Mouse (Mus musculus) cerebellum, adult 11 months (tissue): ENCODE data around the gene Mapkbp1.

Source experiments
- DNase-seq: peaks from one replicate; pipeline ENCODE4 v3.0.0; 2022

The Mapkbp1 gene

DNA sequence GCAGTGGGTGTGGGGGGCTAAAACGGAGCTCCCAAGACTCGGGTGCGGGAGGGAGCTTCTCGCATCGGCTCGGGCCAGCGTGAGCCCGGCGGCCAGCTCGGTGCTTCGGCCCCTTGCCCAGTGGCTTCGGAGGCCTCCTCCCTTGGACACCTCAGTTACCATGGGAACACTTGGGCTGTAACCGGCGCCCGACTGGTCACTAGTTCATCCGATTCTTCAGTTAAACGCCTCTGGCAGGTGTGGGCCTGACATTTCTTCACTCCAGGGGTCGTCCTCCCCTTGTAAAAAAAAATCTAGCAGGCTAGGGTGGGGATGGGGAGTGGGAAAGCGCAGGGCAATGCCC is at the start of gene Mapkbp1:
Gene Mapkbp1, plus strand, starts transcription at position 163 of the 343 bp plus-strand sequence.
- DNase-seq: no peak

DNA sequence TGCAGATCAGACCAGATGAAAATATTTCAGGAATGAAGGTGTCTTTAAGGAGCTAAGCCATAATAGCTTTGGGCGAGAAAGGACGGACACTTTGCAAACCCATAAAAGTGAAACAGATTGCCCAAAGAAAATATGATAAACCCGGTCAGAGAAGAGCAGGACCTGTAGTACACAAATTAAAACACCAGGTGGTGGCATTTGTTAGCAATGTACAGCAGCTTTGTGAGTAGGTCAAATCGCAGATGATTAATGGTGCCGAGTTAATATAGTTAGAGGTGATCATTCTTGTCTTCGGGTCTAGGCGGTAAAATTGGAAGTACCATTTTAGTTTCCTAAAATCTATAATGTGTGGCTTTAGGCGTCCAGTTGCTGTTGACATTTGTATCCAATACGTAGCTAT is 1.9 kb upstream of the Mapkbp1 start:
- peak; percentile 39 for DNase-seq

DNA sequence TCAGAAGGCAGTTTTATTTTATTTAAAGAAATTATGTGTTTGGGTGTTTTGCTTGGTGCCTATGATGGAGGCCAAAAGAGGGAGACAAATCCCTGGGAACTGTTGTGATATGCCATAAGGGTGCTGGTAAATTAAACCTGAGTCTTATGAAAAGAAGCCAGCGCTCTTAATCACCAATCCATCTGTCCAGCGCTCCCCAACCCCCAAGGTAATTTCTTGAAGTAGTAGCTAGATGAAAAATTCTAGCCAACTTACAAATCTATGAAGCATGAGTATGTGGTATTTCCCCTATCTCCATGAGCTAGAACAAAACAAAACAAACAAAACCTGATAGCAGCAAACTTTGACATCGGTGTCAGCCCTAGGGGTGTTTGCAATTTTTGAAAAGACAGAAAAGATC is 1.2 kb upstream of the Mapkbp1 start:
- DNase-seq: no peak

DNA sequence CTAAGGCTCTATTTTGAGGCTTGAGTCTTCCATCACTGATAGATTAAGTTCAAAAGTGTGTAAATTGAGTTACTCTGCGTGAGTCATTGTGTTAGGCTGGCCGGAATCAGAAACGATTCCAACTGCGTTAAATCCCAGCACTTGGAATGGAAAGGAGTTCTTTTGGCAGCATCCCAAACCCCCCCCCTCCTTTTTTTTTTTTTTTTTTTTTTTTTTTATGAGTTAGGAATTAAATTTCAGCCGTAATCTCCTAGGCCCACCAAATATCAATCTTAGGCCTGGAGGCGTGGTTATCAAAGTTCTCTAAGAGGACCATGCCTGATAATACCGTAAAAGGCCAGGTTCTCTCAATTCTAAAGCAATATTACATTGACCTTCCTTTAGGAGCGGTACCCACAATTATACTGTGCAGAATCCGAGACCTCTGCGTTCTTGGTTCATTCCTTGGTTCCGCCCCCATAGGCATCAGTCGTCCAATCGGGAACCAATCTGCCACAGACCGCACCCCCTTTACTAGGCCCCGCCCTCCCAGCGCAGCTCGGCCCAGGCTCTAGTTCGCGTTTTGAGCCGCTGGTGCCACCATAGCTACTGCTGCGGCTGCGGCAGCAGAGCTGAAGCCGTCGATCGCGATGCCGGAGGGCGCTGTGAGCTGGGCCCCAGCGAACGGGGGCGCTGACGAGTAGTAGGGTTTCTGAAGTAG is 512 bp upstream of the Mapkbp1 start:
- DNase-seq: peak; percentile 95

DNA sequence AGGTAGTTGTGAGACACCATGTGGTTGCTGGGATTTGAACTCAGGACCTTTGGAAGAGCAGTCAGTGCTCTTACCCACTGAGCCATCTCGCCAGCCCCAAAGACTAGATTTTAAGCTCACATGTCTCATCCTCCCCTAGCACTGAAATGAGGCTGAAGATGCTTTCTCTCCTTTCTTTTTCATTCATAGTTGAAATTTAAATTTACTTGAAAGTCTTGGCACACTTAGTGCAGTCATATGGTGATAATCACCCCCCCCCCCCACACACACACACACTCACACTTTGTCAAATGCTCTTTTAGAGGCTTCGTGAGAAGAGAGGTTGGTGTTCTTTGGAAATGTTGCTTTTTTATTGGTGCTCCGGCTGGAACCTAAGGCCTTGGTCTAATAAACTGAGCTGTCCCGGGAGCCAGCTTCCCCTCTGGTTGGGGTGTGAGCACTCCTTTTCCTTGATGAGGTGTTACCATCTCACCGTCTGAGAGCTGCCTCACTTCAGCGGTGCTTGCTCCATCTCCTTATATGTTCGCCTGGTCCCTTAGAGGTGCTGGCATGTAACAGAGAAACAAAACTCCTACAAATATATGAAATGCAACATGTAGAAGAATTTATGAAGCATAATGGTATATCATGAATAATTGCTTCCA is 8.0 kb downstream of the Mapkbp1 start:
- no peak for DNase-seq

DNA sequence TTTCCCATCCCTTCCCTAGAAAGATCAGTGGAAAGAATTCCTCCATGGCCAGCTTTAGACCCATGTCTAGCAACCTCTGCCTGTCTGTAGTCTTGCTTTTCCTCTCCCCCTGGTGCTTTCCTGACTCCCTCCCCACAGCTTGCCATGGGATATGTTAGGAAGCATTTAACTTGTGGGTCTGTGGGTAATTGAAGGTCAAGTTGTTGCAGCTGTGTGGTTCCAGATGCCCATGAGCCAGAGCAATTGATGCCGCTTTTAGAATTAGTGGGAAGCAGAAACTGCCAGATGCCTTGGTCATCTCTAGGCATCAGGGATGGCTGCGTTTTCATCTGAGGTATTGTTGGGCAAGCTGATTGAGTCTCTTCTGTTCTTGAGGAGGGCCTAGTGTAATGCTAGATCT is 9.1 kb downstream of the Mapkbp1 start:
- no peak for DNase-seq

DNA sequence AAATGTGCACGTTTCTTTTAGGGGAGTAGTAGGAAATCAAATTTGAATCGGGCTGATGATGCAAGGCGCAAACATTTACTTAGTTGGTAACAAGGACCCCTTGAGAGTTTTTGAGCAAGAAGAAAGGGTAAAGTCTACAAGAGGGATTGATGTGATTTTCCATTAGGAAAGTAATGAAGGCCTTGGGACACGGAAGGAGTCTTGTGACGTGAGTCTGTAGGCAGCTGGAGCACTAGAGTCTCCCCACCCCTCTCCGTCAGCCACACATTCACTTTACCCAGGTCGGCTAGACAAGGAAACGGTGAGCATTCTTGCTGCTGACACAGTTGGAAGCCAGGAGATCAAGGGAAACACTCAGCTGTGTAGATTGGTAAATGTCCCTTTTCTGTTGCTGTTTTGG is 13.4 kb downstream of the Mapkbp1 start:
- no peak for DNase-seq

DNA sequence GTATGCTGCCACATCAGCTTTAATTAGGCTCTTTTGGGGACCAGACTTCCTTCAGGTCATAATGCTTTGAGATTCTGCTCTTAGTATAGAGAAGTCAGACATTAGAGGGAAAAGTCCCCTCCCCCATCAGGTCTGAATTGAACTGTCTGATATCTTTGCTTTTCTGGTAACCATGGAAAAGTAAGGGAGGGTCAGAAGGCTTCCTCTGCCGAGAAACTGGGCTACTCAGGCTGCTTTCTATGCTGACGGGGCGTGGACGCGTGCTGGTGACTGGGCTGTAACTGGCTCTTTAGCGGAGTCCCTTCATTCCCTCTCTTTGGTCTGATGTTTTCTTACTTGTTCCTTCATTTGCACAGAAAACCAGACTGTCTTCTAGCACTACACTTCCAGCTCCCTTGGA is 13.9 kb downstream of the Mapkbp1 start:
- no peak for DNase-seq

DNA sequence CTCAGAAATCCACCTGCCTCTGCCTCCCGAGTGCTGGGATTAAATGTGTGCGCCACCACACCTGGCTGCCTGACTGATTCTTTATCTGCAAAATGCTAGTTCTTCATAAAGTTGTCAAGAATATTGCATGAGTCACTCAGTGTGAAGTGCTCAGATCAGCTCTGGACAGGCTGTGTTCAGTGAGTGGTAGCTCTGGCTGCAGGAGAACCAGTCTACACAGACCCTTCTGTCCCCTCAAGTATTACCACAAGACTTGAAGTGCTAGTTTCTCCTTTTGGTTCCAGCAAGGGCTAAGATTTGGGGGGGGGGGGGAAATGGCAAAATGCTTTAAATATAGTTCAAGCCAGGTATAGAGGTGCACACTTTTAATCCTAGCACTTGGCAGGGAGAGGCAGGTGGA is 14.9 kb downstream of the Mapkbp1 start:
- no peak for DNase-seq

DNA sequence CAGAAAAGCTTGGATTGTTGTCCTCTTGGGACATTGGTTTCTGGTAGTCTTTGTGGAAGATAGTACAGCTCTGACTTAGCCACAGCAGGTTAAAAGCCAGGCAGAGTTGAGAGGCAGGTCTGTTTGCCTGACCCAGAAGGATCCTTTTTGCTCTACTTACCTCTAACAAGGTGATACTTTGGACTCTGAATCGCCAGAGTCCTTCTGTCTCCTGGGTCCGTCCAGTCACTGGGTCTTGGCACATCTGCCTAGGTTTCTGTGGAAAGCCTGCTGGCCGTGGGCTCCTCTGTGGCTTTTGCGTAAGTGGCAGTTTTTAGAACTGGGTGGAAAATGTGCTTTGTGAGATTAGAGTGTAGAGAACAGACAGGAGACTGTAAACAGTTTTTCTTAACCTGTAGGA is 16.5 kb downstream of the Mapkbp1 start:
- DNase-seq: no peak

DNA sequence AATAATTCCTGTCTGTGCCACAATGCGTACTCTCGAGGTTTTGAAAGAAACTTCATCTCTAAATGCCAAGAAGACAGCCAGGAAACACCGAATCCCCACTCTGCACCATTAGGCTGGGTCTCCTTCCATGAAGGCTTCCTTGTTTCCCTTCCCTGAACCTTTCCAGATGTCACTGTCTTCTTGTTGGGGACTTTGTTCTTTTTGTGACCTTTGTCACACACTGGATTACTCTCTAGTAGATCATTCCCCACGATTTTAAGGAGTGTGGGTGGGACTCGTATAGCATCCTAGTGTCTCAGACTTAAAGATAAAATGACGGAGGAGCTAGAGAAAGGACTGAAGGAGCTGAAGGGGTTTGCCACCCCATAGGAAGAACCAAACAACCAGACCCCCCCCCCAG is 18.4 kb downstream of the Mapkbp1 start:
- DNase-seq: no peak

DNA sequence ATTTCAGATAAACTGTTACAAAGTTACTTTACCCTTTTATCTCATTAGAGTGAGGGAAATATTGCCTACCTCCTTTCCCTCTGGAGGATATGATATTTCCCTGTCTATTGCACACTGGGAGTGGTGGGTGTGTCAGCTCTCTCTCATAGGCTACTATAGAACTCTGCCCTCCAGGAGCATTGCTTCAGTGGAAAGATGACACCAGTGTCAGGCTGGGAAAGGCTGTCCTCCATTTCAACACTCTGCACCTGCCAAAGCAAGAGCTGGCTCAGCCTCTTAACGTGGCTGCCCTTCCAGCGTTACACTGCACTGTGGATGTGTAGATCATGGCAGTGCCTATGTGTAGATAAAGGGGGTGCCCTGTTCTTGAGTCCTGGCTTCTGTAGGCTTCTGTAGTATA is 19.9 kb downstream of the Mapkbp1 start:
- no peak for DNase-seq

DNA sequence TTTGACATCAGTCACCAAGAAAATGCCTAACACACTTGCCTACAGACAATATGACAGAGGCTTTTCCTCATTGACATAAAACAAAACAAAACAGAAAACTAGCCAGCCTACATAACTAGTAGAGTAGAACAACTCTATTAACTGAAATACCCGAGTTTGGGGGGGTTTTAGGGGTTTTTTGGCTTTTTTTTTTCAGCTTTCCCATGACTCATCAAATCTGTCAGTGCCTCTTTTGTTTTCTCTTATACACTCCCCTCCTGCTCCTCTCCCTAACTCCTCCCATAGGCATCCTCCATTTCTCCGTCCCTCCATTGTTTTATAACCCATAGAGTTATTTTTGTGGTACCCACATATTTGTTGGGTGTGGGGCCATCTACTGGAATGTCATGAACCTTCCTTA is 21.0 kb downstream of the Mapkbp1 start:
- DNase-seq: no peak

DNA sequence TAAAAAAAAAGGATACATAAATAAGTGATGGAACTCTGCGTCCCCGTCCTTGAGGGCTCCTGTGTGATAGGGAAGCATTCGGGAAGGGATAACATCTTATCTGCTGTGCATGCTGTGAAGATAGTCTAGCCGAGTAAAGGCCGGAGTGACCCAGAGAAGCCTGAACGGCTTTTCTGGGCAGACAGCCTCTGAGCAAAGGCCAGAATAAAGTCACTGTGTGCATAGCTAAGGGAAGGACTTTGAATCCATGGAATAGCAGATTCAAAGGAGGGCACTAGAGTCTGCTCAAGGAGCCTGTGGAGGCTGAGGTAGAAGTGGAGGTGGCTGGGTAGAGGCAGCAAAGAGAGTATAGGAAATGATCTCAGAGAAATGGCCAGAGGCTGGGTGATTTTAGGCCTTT is 22.3 kb downstream of the Mapkbp1 start:
- DNase-seq: no peak

DNA sequence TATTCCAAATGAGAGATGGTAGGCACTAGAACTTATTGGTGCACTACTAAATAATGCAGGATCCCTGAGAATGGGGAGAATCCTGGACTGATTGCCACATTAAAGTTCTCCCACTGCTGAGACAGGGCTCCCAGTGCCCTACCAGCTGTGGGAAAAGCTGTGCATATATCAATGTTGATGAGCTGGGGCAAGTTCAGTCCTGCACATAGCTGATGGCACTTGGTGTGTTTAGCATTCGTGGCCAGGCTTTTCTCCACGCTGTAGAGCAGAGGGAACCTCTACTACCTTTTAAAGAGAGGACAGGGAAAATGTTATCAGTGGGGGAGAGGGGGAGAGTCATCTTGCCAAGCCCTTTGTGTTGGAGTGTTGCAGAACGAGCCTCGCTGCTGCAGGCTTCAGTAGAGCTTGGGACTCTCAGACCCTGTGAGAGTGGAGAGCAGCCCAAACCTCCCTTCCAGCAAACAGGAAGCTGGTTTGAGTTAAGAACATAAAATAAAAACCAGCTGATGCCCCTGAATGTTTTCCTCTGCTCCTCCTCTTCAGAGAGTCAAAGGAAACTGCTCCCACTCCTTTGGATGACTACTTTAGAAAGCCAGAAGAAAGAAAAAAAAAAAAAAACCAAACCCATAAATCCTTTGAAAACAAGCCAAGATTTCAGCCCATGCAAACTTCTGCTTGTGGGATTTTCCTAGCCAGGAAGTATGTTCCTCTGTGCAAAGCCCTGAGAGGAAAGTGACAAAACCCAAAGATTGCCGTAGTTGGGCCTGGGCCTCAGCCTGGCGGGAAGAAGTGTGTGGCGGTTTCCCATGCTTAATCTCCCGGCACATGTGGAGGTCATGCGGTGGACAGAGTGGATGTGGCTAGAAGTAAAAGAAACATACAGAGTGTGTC is 23.1 kb downstream of the Mapkbp1 start:
- no peak for DNase-seq

DNA sequence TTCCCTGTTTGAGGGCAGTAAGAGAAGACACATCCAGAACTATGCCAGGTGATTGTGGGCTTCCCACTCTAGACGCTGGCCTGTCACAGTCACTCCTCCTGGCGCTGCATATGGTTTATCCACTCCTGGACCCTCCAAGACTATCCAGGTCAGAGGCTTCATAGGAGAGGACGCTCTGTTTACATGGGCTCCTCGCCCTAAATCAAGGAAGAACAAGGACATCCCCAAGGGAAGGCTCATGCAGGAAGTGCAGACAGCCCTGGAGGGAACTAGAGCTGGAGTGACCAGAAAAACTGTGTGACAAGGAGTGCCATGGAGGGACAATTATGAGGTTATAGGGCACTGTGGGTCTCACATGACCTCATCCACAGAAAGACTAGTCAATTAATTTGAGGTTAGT is 24.9 kb downstream of the Mapkbp1 start:
- DNase-seq: no peak

DNA sequence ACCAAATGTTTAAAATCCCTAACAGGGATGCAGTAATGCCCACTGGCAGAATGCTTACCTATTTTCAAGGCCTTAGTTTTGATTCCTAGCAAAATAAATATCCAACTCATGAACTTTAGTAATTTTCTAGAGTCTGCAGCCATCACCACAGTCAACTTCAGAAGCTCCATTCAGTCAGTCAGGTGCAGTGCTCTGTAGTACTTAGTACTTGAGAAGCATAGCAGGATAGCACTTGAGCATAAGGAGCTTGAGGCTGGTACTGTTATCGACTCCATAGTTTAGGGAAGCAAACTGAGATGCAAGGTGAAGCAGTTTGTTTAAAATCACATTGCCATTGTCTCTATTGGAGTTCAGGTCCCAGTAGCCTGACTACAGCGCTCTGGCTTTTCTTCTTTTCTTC is 27.2 kb downstream of the Mapkbp1 start:
- DNase-seq: no peak

DNA sequence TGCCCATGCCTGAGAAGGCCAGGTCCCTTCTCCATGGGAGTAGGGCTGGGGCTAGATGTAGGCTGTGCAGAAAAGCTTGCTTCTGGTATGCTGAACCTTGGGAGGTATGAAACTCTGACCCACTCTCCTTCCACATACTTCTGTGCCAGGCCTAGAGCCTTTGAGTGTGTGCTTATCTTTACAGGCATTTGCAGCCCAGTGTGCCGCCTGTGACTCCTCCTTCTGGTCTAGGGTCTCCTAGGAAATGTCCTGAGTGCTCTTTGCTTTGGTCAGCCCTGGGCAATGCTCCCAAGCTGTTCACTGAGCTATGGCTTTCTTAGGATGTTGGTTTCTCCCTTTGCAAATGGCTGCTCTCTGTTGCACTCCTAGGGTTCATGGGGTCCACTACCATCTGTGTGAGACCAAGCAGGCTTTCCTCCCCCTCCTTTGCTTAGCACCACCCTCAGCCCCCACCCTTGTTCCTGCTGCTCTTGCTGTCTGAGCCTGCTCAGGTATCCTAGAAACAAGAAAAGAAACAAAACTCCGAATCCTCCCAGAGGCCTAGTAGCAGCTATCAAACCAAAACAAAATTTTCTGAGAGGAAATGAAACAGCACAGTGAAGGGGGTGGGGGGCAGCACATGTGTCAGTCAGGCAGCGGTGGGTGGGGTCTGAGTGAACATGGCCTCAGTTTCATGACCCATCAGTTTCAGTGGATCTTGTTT is 28.5 kb downstream of the Mapkbp1 start:
- DNase-seq: no peak

DNA sequence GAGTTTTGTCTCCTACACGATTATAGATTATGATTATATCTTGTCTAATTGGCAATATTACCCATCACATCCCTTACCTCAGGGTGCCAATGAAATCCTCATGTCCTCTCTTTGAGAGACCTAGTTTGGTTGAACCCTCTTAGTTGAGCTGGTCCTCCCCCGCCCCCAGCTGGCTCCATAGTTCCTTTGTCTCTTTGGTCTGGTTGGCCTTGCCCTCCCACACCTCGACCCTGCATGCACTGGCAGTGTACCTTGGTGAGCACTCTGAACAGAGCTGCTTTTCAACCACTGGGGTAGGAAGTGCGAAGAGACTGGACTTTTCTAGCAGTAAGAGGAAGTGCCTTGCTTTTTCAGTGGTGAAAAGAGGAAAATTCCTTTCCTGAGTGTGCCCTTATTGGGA is 29.5 kb downstream of the Mapkbp1 start:
- DNase-seq: no peak

DNA sequence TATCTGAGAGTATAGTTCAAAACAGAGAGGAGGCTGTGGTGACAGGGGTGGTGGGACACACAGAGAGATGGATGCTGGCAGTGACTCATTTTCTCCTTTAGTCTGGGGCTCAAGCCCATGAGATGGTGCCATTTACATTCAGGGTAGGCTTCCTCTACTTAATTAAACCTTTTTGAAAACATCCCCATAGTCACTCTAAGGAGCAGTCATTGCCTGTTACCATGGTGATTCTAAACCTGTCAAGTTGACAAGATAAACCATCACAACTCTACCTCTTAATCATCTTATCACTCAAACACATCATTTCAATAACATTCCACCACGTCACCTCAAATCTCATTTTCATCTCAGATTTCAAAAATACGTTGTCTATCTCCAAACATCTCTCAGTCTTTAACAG is 31.5 kb downstream of the Mapkbp1 start:
- no peak for DNase-seq

DNA sequence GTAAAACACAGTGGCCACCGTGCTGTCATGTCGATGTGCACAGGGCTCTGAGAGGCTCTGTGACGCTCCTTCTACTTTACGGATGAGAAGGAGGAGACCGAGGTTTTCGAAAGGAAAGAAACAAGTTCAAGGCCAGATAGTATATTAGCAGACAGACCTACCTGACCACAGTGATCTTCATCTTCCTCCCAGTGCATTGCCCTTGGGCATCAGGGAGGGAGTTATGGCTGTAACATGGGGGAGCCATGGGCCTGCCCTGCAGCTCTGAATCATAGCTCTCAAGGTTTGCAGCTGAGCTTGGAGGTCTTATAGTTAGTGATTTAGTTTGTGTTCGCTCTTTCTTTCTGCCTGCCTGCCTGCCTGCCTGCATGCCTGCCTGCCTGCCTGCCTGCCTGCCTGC is 34.2 kb downstream of the Mapkbp1 start:
- DNase-seq: no peak

DNA sequence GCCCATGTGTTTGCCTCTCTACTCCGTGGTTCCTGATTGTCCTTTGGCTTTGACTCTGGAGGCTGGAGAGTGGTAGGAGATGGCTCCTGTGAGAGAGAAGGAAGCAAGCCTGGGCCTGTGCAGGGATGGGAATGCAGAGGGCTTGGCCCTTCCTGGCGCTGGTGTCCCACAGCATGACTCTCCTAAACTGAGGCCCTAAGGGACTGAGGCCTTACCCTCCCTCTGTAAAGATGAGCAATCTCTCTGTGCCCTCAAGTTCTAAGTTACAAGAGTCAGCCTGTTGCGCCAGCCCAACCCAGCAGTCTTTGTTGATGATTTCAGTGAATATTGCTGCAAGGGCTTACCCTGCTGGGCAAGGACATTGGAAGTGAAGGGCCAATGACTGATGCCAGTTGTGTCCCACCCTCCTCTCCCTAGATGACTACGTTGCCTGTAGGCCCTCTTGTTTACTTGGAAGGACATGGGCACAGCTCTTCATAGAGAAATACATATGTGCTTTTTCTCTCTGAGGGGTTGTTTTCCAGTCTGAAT is 35.2 kb downstream of the Mapkbp1 start:
- no peak for DNase-seq

DNA sequence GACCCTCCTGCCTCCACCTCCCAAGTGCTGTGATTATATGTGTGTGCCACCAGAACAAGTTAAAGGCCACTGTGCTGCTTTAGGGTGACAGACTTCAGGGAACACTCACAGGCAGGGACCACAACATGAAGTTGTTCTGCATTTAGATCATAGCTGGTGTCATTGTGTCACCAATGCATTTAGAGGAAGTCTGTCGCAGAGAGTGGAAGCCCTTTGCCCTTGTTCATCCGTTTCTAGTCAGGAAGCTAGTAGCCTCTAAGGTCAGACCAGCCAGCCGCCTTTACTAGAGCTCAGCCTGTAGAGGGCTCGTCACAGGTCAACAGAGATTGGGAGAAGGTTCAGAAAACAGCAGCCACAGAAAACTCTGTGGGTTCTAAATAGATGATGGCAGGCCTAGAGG is 36.2 kb downstream of the Mapkbp1 start:
- no peak for DNase-seq
